Mouse (Mus musculus): ENCODE measurements at regions not wholly inside any gene's neighbourhood (a gene's known extent, or its start where the extent isn't known, plus 50 kb on each side); places are given as distances from the start of the nearest gene placed in this dataset.

DNA sequence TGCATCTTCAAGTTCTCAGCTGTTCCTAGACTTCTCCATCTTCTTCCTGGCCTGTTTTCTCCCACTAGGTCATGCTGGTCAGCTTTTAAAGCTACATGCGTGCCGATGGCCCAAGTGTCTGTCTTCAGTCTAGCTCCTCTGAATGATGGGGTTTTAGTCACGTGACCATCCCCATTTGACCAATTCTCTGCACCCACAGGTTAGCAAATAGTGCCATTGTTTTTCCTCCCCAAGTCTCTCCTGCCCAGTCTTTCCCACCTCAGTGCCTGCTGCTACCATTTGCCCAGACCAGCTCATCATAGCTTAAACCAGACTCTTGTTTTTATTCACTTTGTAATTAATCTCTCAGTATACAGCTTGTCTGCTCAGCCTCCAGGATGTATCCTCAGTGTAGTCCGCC is 62.3 kb downstream of the Zfp706 start:
- H3K9me3 ChIP-seq (replicated peaks; ENCODE audit: control insufficient read depth, low read length) = no peaks in the 10 kb centered on the region
- H3K27me3 ChIP-seq (ENCODE audit: control insufficient read depth, insufficient read depth, low read length) = no peaks in the 10 kb centered on the region
- ATAC-seq (replicated peaks; ENCODE audit: extremely low read depth, insufficient read depth, low FRiP score) = no peak
- H3K27ac ChIP-seq (ENCODE audit: low read length) = no peak overlapping the region
- 89% methylated on average over 4 of the region's 4 CpGs for WGBS
- H3K4me2 ChIP-seq (ENCODE audit: low read depth, low read length) = no peak overlapping the region
- H3K4me1 ChIP-seq (ENCODE audit: control insufficient read depth, insufficient read depth, low read length) = peaks cover 3% of the 10 kb centered on the region; the same call in 1 of the 2 replicates
- no peak overlapping the region for H3K9ac ChIP-seq (ENCODE audit: low read length)
- no peak overlapping the region for H3K4me3 ChIP-seq (ENCODE audit: low read length)
- H3K36me3 ChIP-seq (ENCODE audit: control insufficient read depth, insufficient read depth) = no peaks in the 10 kb centered on the region

DNA sequence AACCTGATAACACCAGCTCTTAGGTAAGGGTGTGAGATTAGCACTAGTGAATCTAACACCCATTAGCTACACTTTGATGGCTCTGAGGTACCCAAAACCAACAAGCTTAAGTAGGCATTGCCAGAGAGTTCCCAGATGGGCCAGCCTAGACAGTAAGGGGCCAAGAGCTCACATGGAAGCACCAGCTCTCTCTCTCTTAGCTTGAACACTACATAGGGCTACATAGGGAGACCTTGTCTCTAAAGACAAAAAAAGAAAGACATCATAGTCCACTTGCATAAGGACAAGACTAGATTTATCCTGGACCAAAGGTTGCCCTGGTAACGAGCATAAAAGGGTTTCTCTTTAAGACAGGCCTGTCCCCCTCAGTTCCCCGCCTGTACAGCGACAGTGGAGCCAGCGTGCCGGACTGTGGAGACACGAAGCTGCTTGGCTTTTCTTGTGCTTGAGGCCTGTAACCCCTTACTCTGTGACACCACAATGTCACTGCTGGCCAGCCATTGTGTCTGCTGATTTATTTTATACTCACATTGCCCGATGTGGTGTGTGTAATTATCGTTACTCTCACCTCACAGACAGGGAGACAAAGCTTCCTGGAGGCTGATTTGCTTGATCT is 62.9 kb downstream of the Zfp706 start:
- Histone ChIP-seq H3K27me3 (ENCODE audit: control insufficient read depth, insufficient read depth, low read length) (no peaks in the 10 kb centered on the region), H3K9ac (ENCODE audit: low read length) (no peak overlapping the region), H3K4me1 (ENCODE audit: control insufficient read depth, insufficient read depth, low read length) (peaks cover 3% of the 10 kb centered on the region; the same call in 1 of the 2 replicates), H3K4me3 (ENCODE audit: low read length) (no peak overlapping the region), H3K9me3 (replicated peaks; ENCODE audit: control insufficient read depth, low read length) (no peaks in the 10 kb centered on the region), H3K4me2 (ENCODE audit: low read depth, low read length) (no peak overlapping the region), H3K36me3 (ENCODE audit: control insufficient read depth, insufficient read depth) (no peaks in the 10 kb centered on the region), H3K27ac (ENCODE audit: low read length) (no peak overlapping the region)
- ATAC-seq (replicated peaks; ENCODE audit: extremely low read depth, insufficient read depth, low FRiP score) = no peak
- 83% methylated on average over 8 of the region's 8 CpGs for WGBS

DNA sequence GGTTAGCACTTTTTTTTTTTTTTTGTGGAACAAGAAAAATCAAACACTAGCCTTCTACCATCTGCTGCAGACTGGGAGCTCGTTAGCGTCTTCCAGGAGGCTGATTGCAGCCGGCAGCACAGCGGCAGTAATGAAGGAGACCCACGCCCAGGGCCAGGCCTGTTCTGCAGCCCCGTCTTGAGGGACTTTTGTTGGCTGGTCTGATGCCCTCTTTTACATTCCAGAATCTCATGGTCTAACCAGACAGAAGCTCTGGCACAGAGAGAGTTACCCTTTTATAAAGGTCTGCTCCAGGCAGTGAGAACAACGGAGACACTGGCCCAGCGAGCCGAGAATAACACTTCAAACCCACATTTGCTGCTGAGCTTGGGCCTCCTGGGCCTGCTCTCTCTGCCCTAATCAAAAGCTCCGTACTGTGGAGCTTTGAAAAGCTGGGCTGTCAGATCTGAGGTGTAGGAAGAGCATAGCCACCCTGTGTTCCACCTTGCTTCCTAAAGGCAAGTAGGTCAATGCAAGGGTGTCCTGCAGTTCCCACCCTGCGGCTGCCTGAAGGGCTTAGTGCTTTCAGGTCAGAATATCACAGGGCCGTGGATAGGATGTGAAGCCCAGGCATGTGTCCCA is 64.0 kb downstream of the Zfp706 start:
- H3K4me3 ChIP-seq (ENCODE audit: low read length) = no peak overlapping the region
- no peak overlapping the region for H3K4me2 ChIP-seq (ENCODE audit: low read depth, low read length)
- H3K4me1 ChIP-seq (ENCODE audit: control insufficient read depth, insufficient read depth, low read length) = peaks cover 5% of the 10 kb centered on the region; the same call in 1 of the 2 replicates
- H3K9me3 ChIP-seq (replicated peaks; ENCODE audit: control insufficient read depth, low read length) = no peaks in the 10 kb centered on the region
- H3K36me3 ChIP-seq (ENCODE audit: control insufficient read depth, insufficient read depth) = no peaks in the 10 kb centered on the region
- WGBS = 64% methylated on average over 12 of the region's 12 CpGs
- 0 out of 2 replicates have a peak overlapping the region, but pooled peaks have one; percentile 5 for H3K9ac ChIP-seq (ENCODE audit: low read length)
- no peaks in the 10 kb centered on the region for H3K27me3 ChIP-seq (ENCODE audit: control insufficient read depth, insufficient read depth, low read length)
- no peak overlapping the region for H3K27ac ChIP-seq (ENCODE audit: low read length)
- no peak for ATAC-seq (replicated peaks; ENCODE audit: extremely low read depth, insufficient read depth, low FRiP score)

DNA sequence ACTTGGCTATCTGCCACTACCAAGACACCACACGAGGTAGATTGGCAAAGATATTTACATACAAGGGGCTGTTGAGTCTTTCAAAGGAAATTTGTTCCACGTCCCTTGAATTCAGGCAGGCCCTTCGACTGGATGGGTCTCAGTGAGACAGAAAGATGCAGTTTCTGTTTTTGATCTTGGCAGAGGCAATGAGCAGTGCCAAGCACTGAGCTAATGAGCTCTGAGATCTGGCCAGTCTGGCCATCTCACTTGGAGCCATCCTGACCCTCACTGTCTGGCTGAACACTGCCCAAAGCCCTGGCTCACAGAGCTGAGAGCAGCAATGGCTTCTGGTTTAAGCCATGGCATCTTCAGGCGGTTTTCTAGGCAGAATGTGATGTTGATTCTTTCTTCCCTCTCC is 65.3 kb downstream of the Zfp706 start:
- no peaks in the 10 kb centered on the region for H3K27me3 ChIP-seq (ENCODE audit: control insufficient read depth, insufficient read depth, low read length)
- no peaks in the 10 kb centered on the region for H3K9me3 ChIP-seq (replicated peaks; ENCODE audit: control insufficient read depth, low read length)
- H3K9ac ChIP-seq (ENCODE audit: low read length) = no peak overlapping the region
- H3K36me3 ChIP-seq (ENCODE audit: control insufficient read depth, insufficient read depth) = no peaks in the 10 kb centered on the region
- 72% methylated on average over 4 of the region's 4 CpGs for WGBS
- no peak overlapping the region for H3K27ac ChIP-seq (ENCODE audit: low read length)
- no peak overlapping the region for H3K4me2 ChIP-seq (ENCODE audit: low read depth, low read length)
- ATAC-seq (replicated peaks; ENCODE audit: extremely low read depth, insufficient read depth, low FRiP score) = no peak
- H3K4me1 ChIP-seq (ENCODE audit: control insufficient read depth, insufficient read depth, low read length) = peaks cover 13% of the 10 kb centered on the region
- H3K4me3 ChIP-seq (ENCODE audit: low read length) = no peak overlapping the region

DNA sequence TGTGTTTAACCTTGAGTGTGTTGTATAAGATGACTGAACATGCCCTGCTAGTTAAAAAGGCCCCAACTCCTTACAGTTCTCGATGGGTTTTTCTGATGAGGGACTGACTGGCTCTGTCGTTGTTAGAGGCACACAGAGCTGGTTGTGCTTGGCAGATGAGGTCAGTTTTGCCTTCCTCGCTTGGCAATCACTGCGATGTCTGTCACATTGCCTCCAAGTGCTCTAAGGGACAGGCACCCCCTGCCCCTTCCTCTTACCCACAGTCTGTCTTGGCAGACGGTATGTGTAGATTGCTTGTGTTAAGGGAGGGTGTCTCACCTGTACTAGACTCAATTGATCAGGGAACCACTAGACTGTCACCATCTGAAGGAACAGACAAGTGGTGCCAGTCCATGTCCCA is 65.8 kb downstream of the Zfp706 start:
- Histone ChIP-seq H3K4me3 (ENCODE audit: low read length) (no peak overlapping the region), H3K27me3 (ENCODE audit: control insufficient read depth, insufficient read depth, low read length) (no peaks in the 10 kb centered on the region), H3K27ac (ENCODE audit: low read length) (no peak overlapping the region), H3K36me3 (ENCODE audit: control insufficient read depth, insufficient read depth) (no peaks in the 10 kb centered on the region), H3K9me3 (replicated peaks; ENCODE audit: control insufficient read depth, low read length) (no peaks in the 10 kb centered on the region), H3K4me2 (ENCODE audit: low read depth, low read length) (no peak overlapping the region), H3K4me1 (ENCODE audit: control insufficient read depth, insufficient read depth, low read length) (peaks cover 13% of the 10 kb centered on the region), H3K9ac (ENCODE audit: low read length) (no peak overlapping the region)
- 88% methylated on average over 5 of the region's 5 CpGs for WGBS
- no peak for ATAC-seq (replicated peaks; ENCODE audit: extremely low read depth, insufficient read depth, low FRiP score)

DNA sequence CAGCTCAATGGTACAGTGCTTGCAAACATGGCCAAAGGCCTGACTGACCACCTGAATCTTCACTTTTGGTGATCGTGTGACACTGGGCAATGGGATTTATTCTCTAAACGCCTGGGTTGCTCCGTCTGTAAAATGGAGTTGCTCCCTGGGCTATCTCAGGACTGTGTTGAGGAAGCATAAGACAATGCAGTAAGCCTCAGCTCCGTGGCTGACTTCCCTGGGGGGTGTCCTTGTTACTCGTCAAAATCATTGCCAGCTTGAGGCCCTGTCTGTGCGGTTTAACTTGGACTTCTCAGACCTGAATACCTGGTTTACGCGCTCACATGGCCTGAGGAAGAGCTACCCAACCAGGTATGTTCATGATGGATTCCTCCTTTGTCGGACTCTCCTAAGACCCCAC is 68.0 kb downstream of the Zfp706 start:
- Histone ChIP-seq H3K4me3 (ENCODE audit: low read length) (no peak overlapping the region), H3K9ac (ENCODE audit: low read length) (no peak overlapping the region), H3K27me3 (ENCODE audit: control insufficient read depth, insufficient read depth, low read length) (no peaks in the 10 kb centered on the region), H3K36me3 (ENCODE audit: control insufficient read depth, insufficient read depth) (no peaks in the 10 kb centered on the region), H3K4me1 (ENCODE audit: control insufficient read depth, insufficient read depth, low read length) (peaks cover 13% of the 10 kb centered on the region), H3K27ac (ENCODE audit: low read length) (no peak overlapping the region), H3K9me3 (replicated peaks; ENCODE audit: control insufficient read depth, low read length) (no peaks in the 10 kb centered on the region), H3K4me2 (ENCODE audit: low read depth, low read length) (no peak overlapping the region)
- 86% methylated on average over 9 of the region's 9 CpGs for WGBS
- no peak for ATAC-seq (replicated peaks; ENCODE audit: extremely low read depth, insufficient read depth, low FRiP score)

DNA sequence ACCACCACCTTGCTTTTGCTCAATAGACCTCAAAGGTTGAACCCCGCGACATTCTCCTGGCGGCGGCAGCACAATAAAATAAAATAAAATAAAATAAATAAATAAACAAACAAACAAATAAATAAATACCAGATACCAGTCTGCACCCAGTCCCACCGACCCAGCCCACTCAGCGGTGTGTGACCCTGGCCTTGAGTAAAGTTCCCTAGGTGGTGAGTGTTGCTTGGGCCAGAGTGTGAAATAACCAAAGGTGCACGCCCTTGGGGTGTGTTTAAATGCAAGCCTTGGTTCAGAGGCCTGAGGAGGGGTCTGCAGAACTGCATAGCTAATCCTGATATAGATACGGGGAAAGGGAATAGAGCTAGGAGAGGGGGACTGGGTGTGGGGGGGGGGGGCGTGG is 68.4 kb downstream of the Zfp706 start:
- H3K27ac ChIP-seq (ENCODE audit: low read length) = peak overlapping the region; percentile 89
- H3K4me1 ChIP-seq (ENCODE audit: control insufficient read depth, insufficient read depth, low read length) = peaks cover 13% of the 10 kb centered on the region
- no peaks in the 10 kb centered on the region for H3K36me3 ChIP-seq (ENCODE audit: control insufficient read depth, insufficient read depth)
- peak overlapping the region; percentile 87 for H3K9ac ChIP-seq (ENCODE audit: low read length)
- 36% methylated on average over 9 of the region's 9 CpGs for WGBS
- H3K4me2 ChIP-seq (ENCODE audit: low read depth, low read length) = peak overlapping the region; percentile 92
- H3K9me3 ChIP-seq (replicated peaks; ENCODE audit: control insufficient read depth, low read length) = no peaks in the 10 kb centered on the region
- peak overlapping the region; percentile 61 for H3K4me3 ChIP-seq (ENCODE audit: low read length)
- H3K27me3 ChIP-seq (ENCODE audit: control insufficient read depth, insufficient read depth, low read length) = no peaks in the 10 kb centered on the region
- ATAC-seq (replicated peaks; ENCODE audit: extremely low read depth, insufficient read depth, low FRiP score) = no peak

DNA sequence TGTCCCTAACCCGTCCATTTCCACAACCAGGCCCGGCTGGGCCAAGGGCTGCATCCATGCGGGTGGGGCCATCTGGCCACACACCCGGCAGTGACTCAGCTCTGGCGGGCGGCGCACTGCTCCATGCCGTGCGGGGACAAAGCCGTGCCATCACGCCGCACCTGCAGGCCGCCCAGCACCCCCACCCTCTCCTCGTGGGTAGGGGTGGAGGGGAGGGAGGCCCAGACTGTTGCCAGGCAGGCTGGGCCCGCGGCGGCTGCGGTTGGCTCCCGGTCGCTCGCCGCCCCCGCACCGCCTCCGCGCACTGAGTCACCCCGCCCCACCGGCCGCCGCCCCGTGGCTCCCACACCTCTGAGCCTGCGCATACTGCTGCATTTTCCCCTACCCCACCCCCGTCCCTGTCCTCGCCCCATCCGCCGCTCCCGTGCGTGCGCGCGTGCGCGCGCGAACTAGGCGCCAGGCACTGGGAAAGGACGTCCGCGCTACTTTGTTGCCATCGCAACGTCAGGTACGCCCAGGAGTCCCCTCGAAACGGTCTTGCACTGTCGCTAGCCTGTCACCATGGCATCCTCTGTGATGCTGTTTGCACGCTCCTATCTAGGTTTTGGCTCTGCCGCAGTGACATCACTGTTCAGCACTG is 68.9 kb downstream of the Zfp706 start:
- ATAC-seq (replicated peaks; ENCODE audit: extremely low read depth, insufficient read depth, low FRiP score) = peak; percentile 94
- peak overlapping the region; percentile 89 for H3K27ac ChIP-seq (ENCODE audit: low read length)
- WGBS = under 1% methylated on average over 42 of the region's 57 CpGs
- H3K36me3 ChIP-seq (ENCODE audit: control insufficient read depth, insufficient read depth) = no peaks in the 10 kb centered on the region
- H3K9me3 ChIP-seq (replicated peaks; ENCODE audit: control insufficient read depth, low read length) = no peaks in the 10 kb centered on the region
- H3K4me3 ChIP-seq (ENCODE audit: low read length) = peak overlapping the region; percentile 61
- peaks cover 11% of the 10 kb centered on the region for H3K4me1 ChIP-seq (ENCODE audit: control insufficient read depth, insufficient read depth, low read length)
- H3K27me3 ChIP-seq (ENCODE audit: control insufficient read depth, insufficient read depth, low read length) = no peaks in the 10 kb centered on the region
- H3K9ac ChIP-seq (ENCODE audit: low read length) = peak overlapping the region; percentile 87
- peak overlapping the region; percentile 92 for H3K4me2 ChIP-seq (ENCODE audit: low read depth, low read length)

DNA sequence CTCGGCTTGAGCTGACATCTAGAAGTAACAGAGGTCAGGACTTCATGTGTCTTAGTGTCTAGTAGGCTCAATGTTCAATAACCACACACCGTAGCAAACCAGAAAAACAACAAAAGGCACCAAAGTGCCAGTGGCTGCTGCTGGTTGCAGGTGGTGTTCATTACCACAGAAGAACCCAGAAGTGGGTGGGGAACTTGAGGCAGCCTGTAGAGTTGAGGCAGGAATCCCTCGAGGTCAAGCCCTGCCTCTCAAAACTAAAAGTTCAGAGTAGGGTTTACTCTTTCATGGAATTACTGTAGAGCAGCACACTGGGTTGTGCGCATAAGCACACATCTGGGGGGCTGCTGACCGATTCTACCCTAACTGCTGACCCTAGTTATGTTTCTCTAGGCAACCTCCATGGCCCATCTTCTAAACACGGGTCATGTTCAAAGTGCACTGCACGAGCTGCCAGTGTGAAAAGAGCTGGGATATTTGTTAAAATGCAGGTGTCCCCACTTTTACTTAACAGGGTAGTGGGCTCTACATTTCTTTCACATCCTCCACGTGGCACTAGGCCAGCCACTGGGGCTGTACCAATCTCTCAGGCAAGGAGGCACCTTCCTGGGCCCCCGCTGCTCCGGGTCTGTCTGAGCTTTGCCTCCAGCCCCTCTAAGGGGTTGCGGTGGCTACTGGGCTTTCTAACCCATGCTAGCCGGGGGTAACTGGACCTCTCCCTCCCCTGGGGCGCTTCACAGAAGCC is 69.6 kb downstream of the Zfp706 start:
- H3K9me3 ChIP-seq (replicated peaks; ENCODE audit: control insufficient read depth, low read length) = no peaks in the 10 kb centered on the region
- no peaks in the 10 kb centered on the region for H3K27me3 ChIP-seq (ENCODE audit: control insufficient read depth, insufficient read depth, low read length)
- H3K4me3 ChIP-seq (ENCODE audit: low read length) = peak overlapping the region; percentile 61
- peak overlapping the region; percentile 87 for H3K9ac ChIP-seq (ENCODE audit: low read length)
- H3K4me1 ChIP-seq (ENCODE audit: control insufficient read depth, insufficient read depth, low read length) = peaks cover 10% of the 10 kb centered on the region
- H3K36me3 ChIP-seq (ENCODE audit: control insufficient read depth, insufficient read depth) = no peaks in the 10 kb centered on the region
- 31% methylated on average over 13 of the region's 13 CpGs for WGBS
- peak overlapping the region; percentile 92 for H3K4me2 ChIP-seq (ENCODE audit: low read depth, low read length)
- peak; percentile 34 for ATAC-seq (replicated peaks; ENCODE audit: extremely low read depth, insufficient read depth, low FRiP score)
- H3K27ac ChIP-seq (ENCODE audit: low read length) = peak overlapping the region; percentile 89

All from heart, embryonic 16.5 days (tissue).